Mouse (Mus musculus): ENCODE data around the gene Slc9b1.

Gene Slc9b1

DNA sequence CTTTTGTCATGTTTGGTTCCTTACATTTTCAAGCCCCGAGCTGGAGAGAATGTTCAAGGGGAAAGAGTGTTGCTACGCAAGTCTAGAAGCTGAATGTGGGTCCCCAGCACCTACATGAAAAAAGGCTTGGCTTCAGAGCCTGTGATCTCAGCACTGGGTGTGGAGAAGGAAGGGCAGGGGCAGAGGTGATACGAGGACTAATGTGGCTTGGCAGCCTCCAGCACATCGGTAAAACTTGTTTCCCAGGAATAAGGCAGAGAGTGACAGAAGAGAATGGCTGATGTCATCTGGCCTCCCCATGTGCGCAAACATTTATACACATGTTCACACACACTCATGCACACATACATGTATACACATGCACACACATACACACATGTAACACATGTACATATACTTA lies 47.3 kb downstream of the Slc9b1 start:
- DNase-seq: no peak

- no peak for DNase-seq
These were observed 48.3 kb downstream of the Slc9b1 start for GRCm38 (mm10) chr3:135396081-135396480.

GRCm38 (mm10) chr3:135397112-135397511 lies 49.3 kb downstream of the Slc9b1 start:
- no peak for DNase-seq

GRCm38 (mm10) chr3:135402201-135402658 lies 54.4 kb downstream of the Slc9b1 start:
- peak; percentile 80 for DNase-seq

DNA sequence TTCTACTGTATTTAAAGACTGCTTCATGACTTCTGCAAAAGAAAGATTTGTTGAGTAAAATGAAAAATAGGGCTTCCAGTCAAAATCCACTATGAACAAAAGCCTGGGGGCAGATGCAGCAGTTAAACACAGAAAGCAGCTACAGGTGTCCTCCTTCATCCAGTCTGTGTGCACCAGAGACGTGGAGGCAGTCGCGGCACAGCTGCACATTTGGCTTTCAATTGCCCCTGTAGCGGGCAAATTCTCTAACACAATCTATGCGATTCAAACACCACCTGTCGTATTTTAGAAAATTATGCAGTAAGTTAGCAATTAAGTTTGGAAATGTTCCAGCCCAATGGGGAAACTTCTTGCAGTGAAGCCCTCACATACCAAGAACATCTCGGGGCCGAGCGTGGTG lies 55.4 kb downstream of the Slc9b1 start:
- DNase-seq: no peak

DNA sequence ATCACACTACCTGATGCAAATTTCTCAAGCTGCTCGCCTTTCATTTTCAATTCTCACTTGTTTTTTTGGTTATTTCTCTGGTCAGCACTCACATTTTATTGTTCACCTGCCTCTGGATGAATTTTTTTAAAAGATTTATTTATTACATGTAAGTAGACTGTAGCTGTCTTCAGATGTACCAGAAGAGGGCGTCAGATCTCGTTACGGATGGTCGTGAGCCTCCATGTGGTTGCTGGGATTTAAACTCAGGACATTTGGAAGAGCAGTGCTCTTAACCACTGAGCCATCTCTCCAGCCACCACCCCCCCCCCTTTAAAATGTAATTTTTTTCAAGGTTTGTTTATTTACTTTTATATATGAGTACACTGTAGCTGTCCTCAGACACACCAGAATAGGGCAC lies 56.0 kb downstream of the Slc9b1 start:
- no peak for DNase-seq

DNA sequence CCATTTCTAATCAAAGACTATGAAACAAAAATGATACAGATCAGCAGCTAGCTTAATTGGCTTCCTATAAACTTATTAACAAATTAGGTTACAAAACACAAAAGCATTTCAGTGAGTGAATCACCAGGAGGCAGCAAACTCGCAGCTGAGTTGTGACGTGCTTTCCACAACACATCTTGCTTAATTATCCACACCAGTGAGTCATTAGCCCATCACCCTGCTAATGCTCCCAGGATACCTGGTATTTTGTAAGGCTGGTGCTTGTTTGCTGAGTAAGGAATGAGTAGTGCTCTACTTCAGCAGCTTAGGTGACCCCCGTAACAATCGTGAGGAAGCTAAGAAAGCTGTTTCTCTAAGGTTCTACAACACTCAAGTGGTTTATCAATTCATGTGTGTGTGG lies 56.8 kb downstream of the Slc9b1 start:
- no peak for DNase-seq

DNA sequence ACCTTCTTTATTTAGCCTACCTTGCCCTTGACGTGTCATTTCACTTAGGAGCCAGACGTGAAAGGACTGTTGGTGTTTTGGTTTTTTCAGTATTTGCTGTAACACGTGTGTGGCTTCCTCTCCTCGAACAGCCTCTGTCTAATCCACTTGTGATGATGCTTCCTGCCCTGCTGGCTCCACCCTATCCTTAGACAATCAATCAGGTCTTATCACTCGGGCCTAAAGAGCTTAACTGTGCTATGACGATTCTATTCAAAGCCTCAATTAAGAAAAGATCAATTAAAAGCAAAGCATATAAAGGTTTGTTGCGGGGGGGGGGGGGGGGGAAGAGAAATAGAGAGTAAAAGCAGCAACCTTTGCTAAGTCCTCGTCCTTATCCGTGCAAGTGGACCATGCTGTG lies 59.5 kb downstream of the Slc9b1 start:
- DNase-seq: no peak

DNA sequence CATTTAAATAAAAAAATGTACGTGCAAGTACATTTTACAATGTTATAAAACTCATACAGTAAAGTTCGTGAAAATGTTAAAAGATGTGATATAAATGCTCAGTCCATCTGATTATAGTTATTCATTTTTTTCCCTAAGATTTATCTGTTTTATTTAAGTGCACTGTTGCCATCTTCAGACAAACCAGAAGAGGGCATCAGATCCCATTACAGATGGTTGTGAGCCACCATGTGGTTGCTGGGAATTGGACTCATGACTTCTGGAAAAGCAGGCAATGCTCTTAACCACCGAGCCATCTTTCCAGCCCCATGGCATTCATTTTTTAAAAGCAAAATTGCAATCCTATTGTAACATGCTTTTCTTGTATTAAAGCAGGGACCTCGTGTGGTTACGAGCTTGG lies 61.4 kb downstream of the Slc9b1 start:
- no peak for DNase-seq

DNA sequence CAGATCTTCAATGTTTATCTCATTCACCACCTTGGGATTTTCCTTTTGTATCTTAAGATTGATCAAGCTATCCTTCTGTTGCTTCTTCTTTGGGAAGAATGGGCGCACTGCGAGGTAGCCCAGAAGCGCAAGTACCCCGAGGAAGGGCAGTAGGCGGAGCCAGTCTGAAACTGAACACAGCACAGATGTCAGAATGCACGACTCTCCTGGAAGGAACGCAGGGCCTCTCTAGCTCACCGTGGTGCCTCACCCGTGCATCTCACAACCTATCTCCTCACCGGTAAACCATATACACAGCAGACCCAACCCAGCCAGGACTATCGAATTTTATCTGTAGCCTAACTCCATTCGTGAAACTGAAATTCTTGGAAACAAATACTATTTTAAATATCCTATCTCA lies 63.2 kb downstream of the Slc9b1 start:
- DNase-seq: no peak

DNA sequence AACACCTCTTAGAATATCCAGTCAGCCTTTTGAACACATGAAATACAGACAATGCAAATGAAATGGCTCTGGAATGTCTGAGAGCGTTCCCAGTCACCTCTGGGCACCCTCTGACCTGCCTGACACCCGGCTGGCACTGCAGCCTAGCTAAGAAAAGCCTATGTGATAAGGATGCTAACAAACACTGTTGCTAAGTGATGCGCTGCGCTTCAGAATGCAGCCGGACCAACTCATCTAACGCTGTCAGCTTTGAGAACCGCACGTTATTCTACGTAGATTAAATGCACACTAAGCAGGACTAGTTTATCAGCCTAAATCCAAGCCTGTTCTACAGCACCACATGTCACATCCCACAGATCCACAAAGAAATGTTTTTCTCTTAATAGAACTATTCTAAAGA lies 64.0 kb downstream of the Slc9b1 start:
- no peak for DNase-seq

- DNase-seq: no peak
These were observed 69.4 kb downstream of the Slc9b1 start for GRCm38 (mm10) chr3:135417245-135417644.

GRCm38 (mm10) chr3:135417799-135418198 lies 70.0 kb downstream of the Slc9b1 start:
- no peak for DNase-seq

DNA sequence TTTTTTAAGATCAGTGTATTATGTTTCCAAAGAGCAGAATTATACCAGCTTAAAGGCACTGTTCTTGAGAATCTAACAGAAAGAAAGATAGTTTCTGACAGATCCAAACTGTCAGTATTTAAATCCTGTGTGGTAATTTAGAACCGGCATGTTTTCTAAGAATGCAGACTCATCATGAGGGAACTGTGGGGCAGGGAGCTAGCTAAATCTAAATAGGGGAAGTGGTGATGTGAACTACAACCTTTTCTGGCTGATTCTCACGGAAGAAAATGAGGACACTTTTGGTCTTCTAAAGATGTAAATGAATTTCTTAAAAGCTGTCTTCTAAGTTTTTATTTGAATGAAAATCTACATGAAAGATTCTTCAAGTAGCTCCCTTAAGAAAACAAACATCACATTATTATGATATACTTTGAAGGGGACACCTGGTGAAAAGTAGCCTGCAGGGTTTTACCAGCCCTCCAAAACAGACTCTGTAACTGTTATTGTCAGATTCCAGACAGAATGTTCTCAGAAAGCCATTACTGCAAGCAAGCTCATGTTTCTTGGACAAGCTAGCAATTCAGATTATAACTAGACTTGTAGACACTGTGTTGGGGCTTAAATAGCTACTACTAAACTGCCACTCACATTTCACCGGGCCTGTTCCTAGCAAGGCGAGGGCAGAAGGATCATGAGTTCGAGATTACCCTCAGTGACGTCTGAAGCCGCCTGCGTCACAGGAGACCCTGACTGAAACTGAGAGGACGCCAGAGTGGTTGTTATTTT lies 72.9 kb downstream of the Slc9b1 start:
- DNase-seq: no peak

DNA sequence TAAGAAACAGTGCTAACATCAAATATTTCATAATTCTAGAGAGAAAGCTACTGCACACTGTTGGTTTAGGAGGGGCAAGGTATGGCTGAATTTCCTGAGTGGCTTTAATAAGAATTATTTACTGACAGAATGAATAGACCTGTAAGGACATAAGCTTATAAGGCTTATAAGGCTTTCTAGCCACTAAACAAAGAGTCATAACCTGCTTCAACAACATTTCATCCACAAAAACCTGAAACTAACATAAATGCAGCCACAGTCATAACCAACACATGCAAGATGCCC lies 73.4 kb downstream of the Slc9b1 start:
- no peak for DNase-seq

DNA sequence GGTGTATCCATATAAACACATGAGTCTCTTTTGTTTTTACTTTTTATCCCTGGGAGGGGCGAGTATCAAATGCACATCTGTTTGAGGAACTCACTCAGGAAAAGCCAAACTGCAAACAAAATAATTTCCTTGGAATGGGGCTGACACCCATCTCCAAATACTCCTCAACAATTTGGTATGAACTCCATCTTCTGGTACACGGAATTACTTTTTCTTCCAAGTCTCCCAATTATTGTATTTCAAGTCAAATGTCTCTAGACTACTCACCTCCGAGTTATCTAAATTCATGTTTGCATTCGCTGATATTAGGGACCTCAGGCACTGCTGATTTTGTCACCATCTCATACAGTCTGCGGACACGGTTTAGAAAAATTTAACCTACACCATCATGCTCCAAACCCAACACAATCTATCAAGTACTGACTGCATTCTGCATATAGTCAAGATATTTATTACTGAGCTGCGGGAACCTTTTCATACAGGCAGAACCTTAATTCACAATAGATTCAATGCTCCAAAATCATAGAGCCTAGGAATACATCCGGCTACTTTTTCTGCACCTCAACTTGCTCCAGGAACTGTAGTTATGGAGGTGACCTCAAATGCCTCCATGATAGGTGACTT lies 74.5 kb downstream of the Slc9b1 start:
- DNase-seq: no peak

GRCm38 (mm10) chr3:135422856-135423607 lies 75.2 kb downstream of the Slc9b1 start:
- DNase-seq: peak; percentile 90

DNA sequence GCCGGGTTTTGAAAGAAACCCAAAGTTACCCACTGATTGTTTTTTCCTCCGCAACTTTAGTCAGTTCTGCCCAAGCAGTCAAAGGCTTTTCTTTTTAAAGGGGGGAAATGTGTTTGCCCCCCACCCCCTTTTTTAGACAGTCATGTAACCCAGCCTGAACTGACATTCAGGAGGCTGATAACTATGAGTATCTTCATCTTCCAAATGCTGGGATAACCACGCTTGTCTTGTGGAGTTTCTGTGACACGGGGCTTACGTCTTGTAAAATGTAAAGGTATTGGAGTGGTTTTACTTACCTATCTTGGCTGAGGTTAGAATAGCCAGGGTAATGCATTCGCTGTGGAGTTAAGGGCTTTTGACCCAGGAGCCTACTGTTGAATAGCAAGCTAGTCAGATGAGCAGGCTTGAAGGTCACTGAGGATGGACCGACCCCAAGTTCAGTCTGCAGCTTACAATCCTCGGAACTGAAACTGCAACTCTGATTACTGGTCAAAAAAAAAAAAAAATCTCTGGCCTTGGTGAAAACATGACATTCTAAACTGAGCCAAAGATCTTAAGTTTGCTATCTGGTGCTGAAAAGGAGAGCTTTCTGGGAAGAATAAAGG lies 75.9 kb downstream of the Slc9b1 start, which contains the start of gene Cisd2:
TSS of gene Cisd2 (minus strand) at position 318 of the 605 bp plus-strand sequence.
- DNase-seq: no peak

GRCm38 (mm10) chr3:135436901-135437616 lies 89.2 kb downstream of the Slc9b1 start:
- DNase-seq: peak; percentile 46

DNA sequence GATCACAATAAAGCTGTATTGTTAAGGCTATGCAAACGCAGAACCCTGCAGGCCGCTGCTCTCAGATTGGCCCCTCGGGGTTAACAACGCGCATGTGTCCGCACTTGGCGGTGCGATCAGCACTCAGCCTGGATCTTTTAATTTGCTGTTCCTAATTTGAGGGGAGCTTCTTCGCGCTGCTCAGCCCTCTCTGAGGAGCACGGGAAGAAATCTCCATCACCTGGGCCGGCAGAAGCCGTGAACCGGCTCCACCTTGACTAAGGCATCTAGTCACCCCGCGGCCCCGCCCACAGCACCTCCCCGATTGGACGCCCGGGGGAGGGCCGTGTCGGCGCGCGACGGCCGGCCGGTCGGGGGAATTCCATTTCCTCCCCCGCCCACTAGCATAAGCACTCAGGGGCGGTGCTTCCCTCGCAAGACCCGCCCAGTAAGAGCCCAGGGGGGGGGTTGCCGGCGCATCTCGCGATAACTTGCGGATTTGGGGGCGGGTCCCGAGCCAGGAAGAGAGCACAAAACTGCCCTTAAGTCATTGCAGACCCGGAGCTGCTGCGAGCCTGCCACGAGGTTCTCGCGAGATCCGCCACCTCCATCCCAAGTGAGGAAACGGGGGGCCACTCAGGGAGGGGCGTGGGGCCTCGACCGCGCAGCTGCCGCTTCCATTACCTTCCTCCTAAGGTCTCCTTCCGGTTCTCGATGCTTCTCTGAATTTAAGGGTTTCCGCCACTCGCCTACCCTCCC lies 90.1 kb downstream of the Slc9b1 start, which contains the start of gene Ube2d3:
TSS of gene Ube2d3 (plus strand) at position 392 of the 738 bp plus-strand sequence.
- peak; percentile 100 for DNase-seq

DNA sequence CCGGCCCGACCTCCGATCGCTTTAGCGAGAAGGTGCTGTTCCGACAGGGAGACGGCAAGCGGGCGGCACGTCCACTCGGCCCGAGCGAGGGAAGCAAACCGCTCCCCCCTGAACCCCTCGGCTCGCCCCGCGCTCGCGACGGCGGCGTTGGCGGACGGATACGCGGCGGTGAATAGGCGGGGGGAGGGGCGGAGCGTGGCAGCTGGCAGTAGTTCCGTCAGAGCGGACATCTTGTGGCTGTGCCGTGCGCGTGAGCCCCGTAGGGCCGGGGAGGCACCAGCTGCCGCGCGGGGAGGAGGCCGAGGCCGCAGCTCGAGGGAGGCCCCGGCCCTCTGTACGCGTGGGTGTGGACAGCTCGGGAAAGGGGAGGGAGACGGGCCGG lies 90.7 kb downstream of the Slc9b1 start:
- DNase-seq: peak; percentile 97

DNA sequence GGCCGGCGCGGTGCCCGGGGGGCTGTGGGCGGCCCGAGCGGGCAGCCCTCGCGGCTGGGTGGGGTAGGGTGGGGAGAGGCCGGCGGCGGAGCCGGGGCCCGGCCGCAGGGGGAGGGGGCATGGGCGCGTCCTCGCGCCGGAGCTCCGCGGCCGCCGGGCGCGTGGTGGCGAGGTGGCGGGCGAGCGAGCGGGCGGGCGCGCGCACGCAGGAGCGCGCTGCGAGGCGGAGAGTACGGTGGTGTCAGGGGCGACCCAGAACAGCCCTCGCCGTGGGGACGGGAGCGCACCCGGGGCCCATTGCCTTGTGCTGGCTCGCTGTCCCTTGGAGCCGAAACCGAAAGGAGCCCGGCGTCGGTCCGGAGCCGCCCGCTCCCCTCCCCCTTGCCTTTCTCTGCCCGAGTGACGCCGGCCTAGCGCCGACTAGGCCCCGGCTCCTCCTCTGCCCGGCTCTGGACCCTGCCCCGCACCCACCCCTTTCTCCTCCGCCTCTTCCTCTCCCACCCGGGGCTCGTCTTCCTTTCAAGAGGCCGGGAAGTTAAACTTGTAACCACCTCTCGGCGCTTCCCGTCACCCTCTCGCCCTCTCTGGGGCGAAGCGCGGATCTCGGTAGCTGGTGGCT lies 91.2 kb downstream of the Slc9b1 start:
- peak; percentile 89 for DNase-seq

Measured in cerebellum, adult 9-11 months (tissue).